Mouse (Mus musculus) small intestine, adult 2 months (tissue): Measurements from ENCODE around the gene Pak6. TPM values are rescaled to one million over a fixed set of nuclear protein-coding genes. Genes with fewer than 3 reads are reported as not detected.

Experiments
- H3K27ac ChIP-seq: fragments of 200-500 bp; 2 replicates; pipeline ENCODE4 v1.5.1; 2012; ENCODE audit warnings: low read depth, low read length, control low read depth, inconsistent platforms; ENCODE audit not compliant: insufficient read depth
- H3K27me3 ChIP-seq: fragments of 200-500 bp; 2 replicates; pipeline ENCODE4 v1.6.1; 2012; ENCODE audit warnings: mild to moderate bottlenecking, moderate library complexity, low read length, inconsistent platforms; ENCODE audit not compliant: control insufficient read depth, insufficient read depth
- H3K36me3 ChIP-seq: fragments of 200-500 bp; 2 replicates; pipeline ENCODE4 v1.6.1; 2012; ENCODE audit warnings: mild to moderate bottlenecking, low read length, control low read depth, inconsistent platforms; ENCODE audit not compliant: control insufficient read depth, insufficient read depth
- H3K4me1 ChIP-seq: fragments of 200-500 bp; 2 replicates; pipeline ENCODE4 v1.6.1; 2012; ENCODE audit warnings: low read length, inconsistent platforms, mixed read lengths; ENCODE audit not compliant: control insufficient read depth, insufficient read depth, insufficient read length
- H3K4me3 ChIP-seq: fragments of 200-500 bp; 2 replicates; pipeline ENCODE4 v1.5.1; 2012; ENCODE audit warnings: low read depth, mild to moderate bottlenecking, control low read depth, inconsistent platforms, low read length, moderate library complexity
- CTCF ChIP-seq: fragments of 200-500 bp; IDR thresholded peaks from 2 replicates; pipeline ENCODE4 v1.5.1; 2012; ENCODE audit warnings: low read depth, mild to moderate bottlenecking, control low read depth, inconsistent platforms, low read length, moderate library complexity, mixed read lengths; ENCODE audit not compliant: insufficient replicate concordance, insufficient read length; ENCODE audit errors: extremely low read depth
- POLR2A ChIP-seq: fragments of 200-500 bp; IDR thresholded peaks from 2 replicates; pipeline ENCODE4 v1.6.1; 2012; ENCODE audit warnings: low read depth, mild to moderate bottlenecking, control low read depth, inconsistent platforms, low read length, moderate library complexity
- WGBS: fragments of 180-500 bp; shearing (Covaris S2); methylation state at CpG from one replicate; pipeline ENCODE4 v1.1.7; 2018; 5-methylcytosine and 5-hydroxymethylcytosine counted together
- polyA plus RNA-seq: library from polyadenylated mRNA; depleted of rRNA; stranded (reverse); fragments of >200 nt; gene quantifications from 2 replicates; pipeline ENCODE4 v1.2.3, GENCODE M21; 2012; rRNA removed

Gene Pak6
- 1.8 and 2.0 TPM in 2 replicates for polyA plus RNA-seq

DNA sequence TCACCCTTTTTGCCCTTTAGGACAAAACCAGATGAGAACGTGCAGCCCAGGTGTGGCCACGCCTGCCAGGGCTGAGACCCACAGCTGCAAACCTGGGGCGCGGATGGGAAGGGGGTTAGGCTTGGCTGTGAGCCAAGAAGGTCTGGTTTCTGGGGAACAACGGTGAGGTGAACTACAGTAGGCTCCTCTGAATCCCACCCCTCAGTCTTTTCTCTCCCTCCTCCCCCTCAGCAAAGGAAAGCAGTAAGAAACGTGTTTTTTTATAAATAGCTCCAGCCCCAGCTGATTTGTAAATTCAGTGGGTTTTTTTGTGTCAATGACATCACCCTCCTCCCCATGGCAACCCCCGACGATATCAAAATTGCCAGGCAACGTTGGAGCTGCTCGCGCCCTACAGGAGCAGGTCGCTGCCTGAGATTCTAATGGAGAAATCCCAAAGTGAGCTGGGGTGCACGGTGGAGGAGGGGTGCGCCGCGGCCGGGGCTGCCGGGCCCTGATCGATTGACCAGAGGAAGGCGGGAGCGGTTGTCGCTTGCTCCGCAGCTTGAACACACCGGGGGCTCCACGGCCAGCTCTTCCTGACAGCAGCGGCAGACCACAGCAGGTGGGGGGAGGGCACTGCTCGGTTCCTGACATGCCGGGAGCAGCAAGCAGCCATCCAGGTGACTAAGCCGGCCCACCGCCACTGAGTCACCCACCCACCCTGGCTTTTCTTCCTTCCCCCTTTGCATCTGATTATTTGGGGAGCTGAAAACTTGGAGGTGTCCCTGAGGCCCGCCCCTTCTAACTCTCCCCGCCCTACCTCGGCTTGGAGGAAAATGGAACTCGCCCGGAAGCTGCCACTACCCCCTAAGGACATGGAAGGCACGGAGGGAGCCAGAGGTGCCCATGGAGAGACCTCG, at the start of gene Pak6:
TSS of gene Pak6 (plus strand) at position 402 of the 902 bp plus-strand sequence.
- WGBS: 4% methylated on average over 37 of the region's 37 CpGs
- H3K27ac ChIP-seq: peak within 1 kb of the TSS; percentile 1; the same call in 1 of the 2 replicates

DNA sequence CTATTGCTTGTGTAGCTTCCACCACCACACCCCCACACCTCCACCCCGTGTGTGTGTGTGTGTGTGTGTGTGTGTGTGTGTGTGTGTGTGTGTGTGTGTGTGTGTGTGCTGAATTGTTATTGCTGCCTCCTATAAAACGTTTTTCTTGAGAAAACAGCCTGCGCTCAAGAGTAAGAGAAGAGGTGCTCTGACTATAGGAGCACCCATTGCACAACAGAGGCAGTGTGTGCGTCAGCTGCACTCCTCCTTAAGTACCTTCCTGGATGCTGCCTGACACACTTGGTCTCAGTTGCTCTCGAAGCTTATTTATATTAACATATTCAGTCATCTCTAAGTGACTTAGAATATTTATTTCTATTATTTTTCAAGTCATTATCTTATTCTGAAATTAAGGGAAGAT, 45.1 kb upstream of the Pak6 start:
- H3K4me1 ChIP-seq: no peaks in the 10 kb centered on the region
- no peaks in the 10 kb centered on the region for H3K27me3 ChIP-seq
- 87% methylated on average over 5 of the region's 5 CpGs for WGBS
- no peak overlapping the region for H3K27ac ChIP-seq
- H3K36me3 ChIP-seq: peaks cover 24% of the 10 kb centered on the region
- no peak overlapping the region for H3K4me3 ChIP-seq
- TF ChIP-seq CTCF (no peak), POLR2A (no peak)

More for the DNA sequence above, at the start of gene Pak6:
- Histone ChIP-seq H3K27me3 (no peaks in the 10 kb centered on the region), H3K36me3 (no peaks in the 10 kb centered on the region), H3K4me1 (peaks cover 41% of the 10 kb centered on the region), H3K4me3 (peak within 1 kb of the TSS; percentile 50)
- no peak for TF ChIP-seq CTCF

DNA sequence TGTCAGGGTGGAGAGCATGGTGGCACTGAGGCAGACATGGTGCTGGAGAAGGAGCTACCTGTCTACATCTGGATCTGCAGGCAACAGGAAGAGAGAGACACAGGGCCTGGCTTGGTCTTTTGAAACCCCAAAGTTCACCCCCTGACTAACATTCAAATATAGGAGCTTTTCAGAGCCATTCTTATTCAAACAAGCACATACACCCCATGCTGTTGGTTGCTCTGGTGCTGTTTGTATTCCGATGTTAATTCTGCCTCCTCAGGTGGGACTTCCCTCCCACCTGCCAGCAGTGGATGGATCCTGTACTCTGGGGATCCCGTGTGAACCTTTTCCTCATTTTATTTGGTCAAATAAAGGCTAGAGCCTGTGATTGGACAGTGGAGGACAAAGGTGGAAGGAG, 43.0 kb upstream of the Pak6 start:
- TF ChIP-seq CTCF (no peak), POLR2A (no peak)
- Histone ChIP-seq H3K4me1 (no peaks in the 10 kb centered on the region), H3K27ac (no peak overlapping the region), H3K27me3 (no peaks in the 10 kb centered on the region), H3K36me3 (peaks cover 22% of the 10 kb centered on the region), H3K4me3 (no peak overlapping the region)
- 77% methylated on average over 2 of the region's 2 CpGs for WGBS

DNA sequence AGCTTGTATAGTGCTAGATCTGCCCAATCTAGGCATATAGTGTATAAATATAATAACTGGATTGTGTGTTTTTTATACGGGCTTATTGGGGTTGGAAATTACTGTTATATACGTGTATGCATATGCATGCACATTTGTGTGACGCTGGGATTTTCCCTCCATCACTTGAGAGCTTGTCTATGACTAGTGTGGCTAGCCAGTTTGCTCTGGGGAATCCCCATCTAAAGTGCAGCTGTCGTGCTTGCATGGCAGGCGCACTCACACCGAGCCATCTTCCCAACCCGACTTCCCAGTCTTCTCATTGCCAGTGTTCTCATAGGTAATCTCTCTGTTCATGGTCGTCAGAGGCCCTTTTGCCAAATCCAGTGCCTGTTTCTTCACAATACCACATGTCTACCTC, 42.5 kb upstream of the Pak6 start:
- H3K36me3 ChIP-seq: peaks cover 19% of the 10 kb centered on the region
- TF ChIP-seq POLR2A: no peak
- no peak for TF ChIP-seq CTCF
- H3K4me1 ChIP-seq: no peaks in the 10 kb centered on the region
- H3K27me3 ChIP-seq: no peaks in the 10 kb centered on the region
- no peak overlapping the region for H3K4me3 ChIP-seq
- WGBS: 77% methylated on average over 8 of the region's 8 CpGs
- no peak overlapping the region for H3K27ac ChIP-seq

DNA sequence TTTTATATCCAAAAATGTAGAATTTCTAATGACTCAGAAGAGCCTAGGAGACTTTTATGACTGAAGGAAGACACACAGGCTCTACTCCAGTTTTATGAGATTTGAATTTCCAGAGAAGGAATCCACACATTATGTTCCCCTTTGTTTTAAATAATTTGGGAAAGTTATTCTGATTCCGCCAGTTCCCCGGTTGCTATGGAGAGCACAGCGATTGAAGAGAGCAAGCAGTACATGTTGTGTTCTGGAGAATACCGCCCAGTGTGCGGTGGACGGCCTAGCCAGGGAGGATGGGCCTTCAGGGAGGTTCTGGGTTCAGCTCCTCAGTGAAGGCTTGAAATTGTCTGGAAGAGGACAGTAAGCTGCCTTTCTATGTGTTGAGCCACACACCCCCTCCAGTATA, 33.8 kb upstream of the Pak6 start:
- WGBS: 89% methylated on average over 6 of the region's 6 CpGs
- TF ChIP-seq POLR2A: no peak
- Histone ChIP-seq H3K27ac (no peak overlapping the region), H3K4me1 (no peaks in the 10 kb centered on the region), H3K27me3 (no peaks in the 10 kb centered on the region), H3K4me3 (no peak overlapping the region), H3K36me3 (peaks cover 29% of the 10 kb centered on the region)

DNA sequence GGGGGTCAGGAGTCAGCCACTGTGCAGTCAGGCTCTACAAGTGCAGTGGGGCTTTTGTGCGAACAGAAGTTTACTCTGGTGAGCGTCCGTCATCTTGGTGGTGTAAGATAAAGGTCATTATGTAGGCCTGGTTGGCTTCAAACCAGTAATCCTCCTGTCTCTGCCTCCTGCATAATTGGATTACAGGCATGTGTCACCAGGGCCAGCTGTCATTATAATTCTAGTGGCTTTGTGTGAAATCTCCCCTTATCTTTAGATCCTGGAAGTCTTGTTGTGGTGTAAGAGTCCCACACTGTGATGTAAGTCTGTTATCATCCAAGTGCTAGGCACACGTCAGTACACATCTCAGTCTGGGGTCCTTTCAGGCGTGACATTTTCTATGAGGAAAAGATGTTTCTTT, 29.7 kb upstream of the Pak6 start:
- 87% methylated on average over 5 of the region's 5 CpGs for WGBS
- Histone ChIP-seq H3K4me1 (no peaks in the 10 kb centered on the region), H3K36me3 (peaks cover 20% of the 10 kb centered on the region), H3K27me3 (no peaks in the 10 kb centered on the region), H3K27ac (no peak overlapping the region), H3K4me3 (no peak overlapping the region)
- TF ChIP-seq POLR2A (no peak), CTCF (no peak)

DNA sequence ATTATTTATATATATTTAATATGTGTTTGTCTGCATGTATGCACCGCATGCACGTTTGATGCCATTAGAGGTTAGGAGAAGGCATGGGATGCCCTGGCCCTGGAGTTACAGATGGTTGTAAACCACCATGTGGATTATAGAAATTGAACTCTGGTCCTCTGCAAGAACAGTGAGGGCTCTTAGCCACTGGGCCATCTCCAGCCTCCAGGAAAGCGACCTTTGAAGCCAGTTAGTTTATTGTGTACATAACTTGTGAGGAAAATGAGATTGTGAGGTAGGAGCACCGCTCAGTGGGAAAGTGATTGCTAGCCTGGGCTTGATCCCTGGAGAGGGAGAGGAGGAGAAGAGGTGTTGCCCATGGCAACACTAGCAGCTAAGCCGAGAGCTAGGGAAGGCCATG, 25.8 kb upstream of the Pak6 start:
- TF ChIP-seq CTCF (no peak), POLR2A (no peak)
- no peak overlapping the region for H3K4me3 ChIP-seq
- 32% methylated on average over 5 of the region's 5 CpGs for WGBS
- no peaks in the 10 kb centered on the region for H3K27me3 ChIP-seq
- H3K27ac ChIP-seq: no peak overlapping the region
- H3K36me3 ChIP-seq: peaks cover 18% of the 10 kb centered on the region
- H3K4me1 ChIP-seq: no peaks in the 10 kb centered on the region
